Mouse (Mus musculus) brain, embryonic 14.5 days (tissue): ENCODE results near the gene Olfr1373. TPM values are rescaled to one million over a fixed set of nuclear protein-coding genes. Genes with fewer than 3 reads are reported as not detected.
"Not testable (repeated sequence)": the region's sequence is repeated elsewhere in the genome, so short reads cannot be mapped to it uniquely, and the experiment has no call there.

Source experiments
- DNase-seq: peaks from one replicate; pipeline ENCODE4 v3.0.0-alpha.2; 2011; ENCODE audit warnings: low read depth
- CTCF ChIP-seq: fragments of 200-500 bp; IDR thresholded peaks from 2 replicates; pipeline ENCODE4 v1.5.1; 2012; ENCODE audit warnings: inconsistent platforms, mild to moderate bottlenecking, moderate library complexity, borderline replicate concordance; ENCODE audit not compliant: insufficient read depth, insufficient read length; ENCODE audit errors: extremely low read depth
- POLR2A ChIP-seq: fragments of 200-500 bp; IDR thresholded peaks from 2 replicates; pipeline ENCODE4 v1.6.1; 2012; ENCODE audit warnings: mild to moderate bottlenecking, inconsistent platforms, borderline replicate concordance; ENCODE audit not compliant: poor library complexity, insufficient read depth, insufficient read length, severe bottlenecking; ENCODE audit errors: extremely low read depth
- polyA plus RNA-seq: library from polyadenylated mRNA; depleted of rRNA; stranded (reverse); fragments of >200 nt; gene quantifications from 2 replicates; pipeline ENCODE4 v1.2.3, GENCODE M21; 2012; rRNA removed

The Olfr1373 gene
- polyA plus RNA-seq: not detected in 2 replicates

GRCm38 (mm10) chr11:52145428-52145827, at the start of gene Olfr1373:
Gene Olfr1373 (minus strand): TSS chr11:52145528.
- not testable (repeated sequence) for DNase-seq

- DNase-seq: not testable (repeated sequence)
These were observed 35.3 kb upstream of the Olfr1373 start for GRCm38 (mm10) chr11:52180651-52181050.

DNA sequence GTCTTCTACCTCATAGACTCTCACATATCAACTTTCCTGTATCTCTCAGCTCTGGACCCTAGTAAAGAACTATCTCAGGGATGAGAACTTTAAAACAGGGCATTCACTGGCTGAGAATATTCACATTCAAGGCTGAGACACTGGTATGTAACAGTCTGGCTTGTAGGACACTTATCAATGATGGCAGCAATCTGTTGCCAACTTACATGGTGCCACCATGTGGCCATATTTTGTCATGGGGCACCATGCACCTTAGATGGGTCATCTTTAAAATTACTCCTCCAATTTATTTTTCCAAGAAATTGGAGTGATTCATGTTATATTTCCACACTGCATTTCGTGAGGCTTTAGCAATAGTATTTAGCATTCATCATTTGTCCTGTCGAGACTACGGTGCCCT, 34.6 kb upstream of the Olfr1373 start:
- peak; percentile 0 for DNase-seq

- peak; percentile 25 for DNase-seq
- TF ChIP-seq CTCF (no peak), POLR2A (no peak)
These were observed 23.1 kb upstream of the Olfr1373 start for GRCm38 (mm10) chr11:52168461-52168860.

- DNase-seq: not testable (repeated sequence)
These were observed 22.6 kb upstream of the Olfr1373 start for GRCm38 (mm10) chr11:52167901-52168302.

DNA sequence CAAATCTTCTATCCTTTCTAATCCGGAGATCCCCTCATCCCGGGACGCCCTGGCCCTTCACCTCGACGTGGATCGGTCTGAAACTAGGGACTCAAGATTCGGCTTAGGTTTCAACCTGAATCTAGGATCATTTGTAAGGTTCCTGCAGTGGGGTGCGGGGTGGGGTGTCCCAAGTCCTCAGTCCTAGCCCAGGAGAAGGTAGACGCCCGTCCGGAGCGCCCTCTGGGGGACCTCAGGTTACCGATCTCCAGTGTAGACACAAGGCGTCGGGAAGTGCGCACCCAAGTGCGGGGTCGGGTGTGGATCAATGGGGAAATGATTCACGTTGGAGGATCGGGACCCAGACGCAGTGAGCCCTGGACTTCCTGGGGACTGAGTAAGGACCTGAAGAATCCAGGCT, 21.8 kb upstream of the Olfr1373 start:
- TF ChIP-seq CTCF (no peak), POLR2A (no peak)
- DNase-seq: peak; percentile 1

DNA sequence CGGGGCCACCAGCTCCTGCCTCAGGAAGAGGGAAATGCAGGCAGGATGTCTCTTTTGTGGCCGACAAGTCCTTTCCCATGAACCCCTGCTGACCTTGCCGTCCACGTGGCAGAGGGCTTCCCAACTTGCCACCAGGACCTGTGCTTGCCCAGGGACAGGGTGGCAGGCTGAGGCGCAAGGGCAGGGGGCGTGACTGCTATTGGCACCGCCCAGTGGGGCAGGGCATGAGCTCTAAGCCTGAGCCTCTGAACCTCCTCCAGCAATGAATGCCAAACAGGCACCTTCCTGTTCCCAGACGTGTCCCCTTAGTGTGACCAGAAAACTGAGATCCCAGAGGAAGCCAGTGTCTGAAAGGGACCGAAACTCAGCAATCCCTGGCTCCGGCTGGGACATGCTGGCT, 18.6 kb upstream of the Olfr1373 start:
- TF ChIP-seq CTCF: no peak
- no peak for TF ChIP-seq POLR2A
- no peak for DNase-seq

DNA sequence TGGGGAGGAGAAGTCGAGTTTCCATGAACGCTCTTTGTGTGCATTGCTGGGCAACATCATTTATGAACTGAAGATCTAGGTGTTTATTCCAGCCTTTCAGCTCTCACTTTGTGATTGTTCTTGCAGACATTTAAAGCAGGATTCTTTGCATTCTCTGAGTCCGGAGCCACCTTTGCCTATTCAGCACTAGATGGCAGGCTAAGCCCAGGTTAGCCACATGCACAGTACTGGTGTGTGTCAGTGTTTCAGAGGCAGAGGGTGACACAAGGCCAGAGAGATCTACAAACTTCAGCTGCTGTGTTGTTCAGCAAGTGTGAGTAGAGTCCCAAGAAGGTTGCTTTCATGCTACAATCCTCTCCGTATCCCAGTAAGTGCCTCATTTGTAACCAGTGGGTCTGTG, 1.7 kb downstream of the Olfr1373 start:
- peak; percentile 45 for DNase-seq
- peak; percentile 53; the same call in 1 of the 2 replicates for TF ChIP-seq CTCF

DNA sequence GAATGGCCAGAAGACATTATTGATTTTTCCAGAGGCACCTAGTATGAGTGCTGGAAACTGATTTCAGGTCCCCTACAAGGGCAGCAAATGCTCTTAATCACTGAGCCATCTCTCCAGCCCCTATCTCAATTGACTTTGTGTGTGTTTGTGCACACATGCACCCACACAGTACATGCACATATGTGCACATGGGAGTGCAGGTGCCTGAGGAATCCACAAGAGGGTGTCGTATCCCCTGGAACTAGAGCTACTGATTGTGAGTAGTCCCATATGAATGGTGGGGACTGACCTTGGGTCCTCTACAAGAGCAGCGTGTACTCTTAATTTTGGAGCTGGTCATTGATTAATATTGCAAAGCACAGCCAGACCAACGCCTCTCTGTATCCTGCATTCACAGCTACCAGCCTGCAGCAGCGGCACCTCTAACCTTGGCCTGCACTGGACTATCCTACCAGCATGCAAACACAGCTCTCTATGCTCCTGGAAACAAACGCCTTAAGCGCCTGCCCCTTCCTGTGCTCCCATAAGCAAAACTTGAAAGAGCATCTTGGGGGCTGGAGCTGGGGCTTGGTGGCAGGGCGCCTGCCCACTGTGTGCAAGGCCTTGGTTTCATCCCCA, 14.8 kb downstream of the Olfr1373 start:
- TF ChIP-seq POLR2A: no peak
- no peak; the same call in 1 of the 2 replicates for TF ChIP-seq CTCF
- DNase-seq: no peak

DNA sequence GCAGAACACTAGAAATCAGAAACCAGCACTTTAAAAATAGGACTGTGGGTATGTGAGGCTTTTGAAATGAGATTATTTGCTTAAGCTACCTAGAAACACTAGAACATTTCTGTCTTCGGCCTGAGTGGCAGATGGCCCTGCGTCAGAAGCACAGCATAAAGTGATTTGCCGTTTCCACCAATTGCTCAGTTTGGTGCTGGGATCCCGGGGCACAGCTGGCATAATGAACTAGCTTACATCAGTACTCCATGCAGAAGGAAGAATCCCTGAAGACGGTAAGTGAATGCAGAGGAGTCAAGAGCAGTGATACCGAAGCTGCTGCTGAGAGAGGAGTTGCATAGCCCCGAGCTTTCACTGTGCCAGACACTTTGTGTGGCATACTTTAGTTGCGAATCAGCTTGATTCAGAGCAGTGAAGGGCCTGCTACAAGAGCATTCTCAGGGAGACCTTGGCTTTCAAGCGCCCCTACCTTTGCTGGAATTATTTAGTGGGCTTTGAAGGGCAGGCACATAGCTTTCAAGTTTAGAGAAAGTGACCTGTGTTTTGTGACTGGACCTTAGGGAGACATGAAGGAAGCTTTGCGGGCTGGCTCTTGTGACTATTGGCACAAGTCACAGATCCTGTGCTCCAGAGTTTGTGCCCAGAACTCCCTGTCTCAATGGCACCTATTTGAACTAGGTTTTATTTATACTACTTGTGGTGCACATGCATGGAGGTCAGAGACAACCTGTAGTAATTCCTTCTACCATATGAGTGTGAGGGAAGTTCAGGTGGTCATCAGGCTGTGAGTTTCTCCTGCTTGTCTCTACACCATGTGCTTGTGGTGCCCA, 15.5 kb downstream of the Olfr1373 start:
- DNase-seq: peak; percentile 33
- TF ChIP-seq POLR2A: no peak
- TF ChIP-seq CTCF: no peak

DNA sequence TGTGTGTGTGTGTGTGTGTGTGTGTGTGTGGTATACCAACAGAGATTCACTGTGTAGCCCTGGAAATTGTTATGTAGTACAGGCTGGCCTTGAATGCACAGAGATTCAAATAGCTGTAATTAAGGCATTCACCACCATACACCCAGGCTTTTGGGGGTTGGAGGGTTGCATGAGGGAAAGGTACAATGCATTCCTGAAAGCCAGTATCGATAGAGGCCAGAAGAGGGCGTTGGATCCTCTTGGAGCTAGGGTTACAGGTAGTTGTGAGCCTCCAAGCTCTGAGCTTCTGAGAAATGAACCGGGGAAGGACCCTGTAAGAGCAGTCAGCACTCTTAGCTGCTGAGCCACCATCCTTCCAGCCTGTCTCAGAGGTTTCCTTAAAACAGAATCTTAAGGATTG, 16.2 kb downstream of the Olfr1373 start:
- TF ChIP-seq CTCF (no peak), POLR2A (no peak)
- no peak for DNase-seq

DNA sequence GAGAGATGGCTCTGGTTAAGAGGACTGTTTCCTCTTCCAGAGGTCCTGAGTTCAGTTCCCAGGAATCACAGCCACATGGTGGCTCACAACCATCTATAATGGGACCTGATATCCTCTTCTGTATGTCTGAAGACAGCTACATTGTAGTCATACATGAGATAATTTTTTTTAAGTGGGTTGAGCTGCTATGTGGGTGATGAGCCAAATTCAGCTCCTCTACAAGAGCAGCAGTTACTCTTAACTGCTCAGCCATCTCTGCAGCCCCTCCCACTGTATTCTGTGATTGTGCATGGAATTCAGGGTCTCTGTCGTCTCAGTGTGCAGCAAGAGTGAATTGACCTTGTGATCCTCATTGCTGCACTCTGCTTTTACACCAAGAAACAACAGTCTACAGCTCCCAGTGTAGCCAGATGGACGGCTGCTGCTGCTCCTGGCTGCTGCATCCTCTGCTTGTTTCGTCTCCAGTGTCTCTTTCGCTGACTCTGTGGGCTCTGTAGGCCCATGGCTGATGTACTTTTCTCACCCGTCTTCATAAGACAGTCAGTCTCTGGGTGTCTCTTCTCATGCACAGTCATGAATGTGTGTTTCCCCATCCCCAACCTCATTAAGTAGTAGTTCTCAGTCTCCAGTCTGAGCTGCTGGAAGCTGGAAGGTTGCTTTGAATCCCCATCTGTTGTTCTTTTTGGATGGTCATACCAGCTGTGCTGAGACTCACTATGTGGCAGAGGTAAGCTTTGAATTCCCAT, 16.8 kb downstream of the Olfr1373 start:
- peak; percentile 33 for DNase-seq
- no peak for TF ChIP-seq CTCF
- TF ChIP-seq POLR2A: no peak

DNA sequence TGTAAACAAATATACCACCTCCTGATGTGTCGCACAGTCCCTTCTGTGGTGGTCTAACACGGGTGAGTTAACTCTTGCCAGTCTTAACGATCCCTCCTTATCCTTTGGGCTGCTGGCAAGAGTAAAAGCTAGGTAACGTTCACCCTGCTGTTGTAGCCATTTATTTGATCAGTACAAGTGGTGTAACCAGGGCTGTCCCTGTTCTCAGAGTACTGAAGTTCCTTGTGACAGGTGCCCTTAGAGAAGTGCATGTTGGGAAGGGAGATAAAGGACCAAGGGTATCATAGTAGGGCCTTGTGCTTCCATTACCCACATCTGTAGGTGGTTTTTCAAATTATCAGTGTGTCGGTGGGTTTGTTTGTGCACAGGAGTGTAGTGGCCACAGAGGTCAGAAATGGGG, 17.6 kb downstream of the Olfr1373 start:
- TF ChIP-seq CTCF: no peak
- no peak for DNase-seq

- DNase-seq: no peak
- TF ChIP-seq CTCF: no peak
- no peak for TF ChIP-seq POLR2A
These were observed 18.2 kb downstream of the Olfr1373 start for GRCm38 (mm10) chr11:52127169-52127568.
